Mouse (Mus musculus) brain, embryonic 14.5 days (tissue): ENCODE data around the gene Arl13a.

Source experiments
- CTCF ChIP-seq: fragments of 200-500 bp; IDR thresholded peaks from 2 replicates; pipeline ENCODE4 v1.5.1; 2012; ENCODE audit warnings: inconsistent platforms, mild to moderate bottlenecking, moderate library complexity, borderline replicate concordance; ENCODE audit not compliant: insufficient read depth, insufficient read length; ENCODE audit errors: extremely low read depth
- POLR2A ChIP-seq: fragments of 200-500 bp; IDR thresholded peaks from 2 replicates; pipeline ENCODE4 v1.6.1; 2012; ENCODE audit warnings: mild to moderate bottlenecking, inconsistent platforms, borderline replicate concordance; ENCODE audit not compliant: poor library complexity, insufficient read depth, insufficient read length, severe bottlenecking; ENCODE audit errors: extremely low read depth

DNA sequence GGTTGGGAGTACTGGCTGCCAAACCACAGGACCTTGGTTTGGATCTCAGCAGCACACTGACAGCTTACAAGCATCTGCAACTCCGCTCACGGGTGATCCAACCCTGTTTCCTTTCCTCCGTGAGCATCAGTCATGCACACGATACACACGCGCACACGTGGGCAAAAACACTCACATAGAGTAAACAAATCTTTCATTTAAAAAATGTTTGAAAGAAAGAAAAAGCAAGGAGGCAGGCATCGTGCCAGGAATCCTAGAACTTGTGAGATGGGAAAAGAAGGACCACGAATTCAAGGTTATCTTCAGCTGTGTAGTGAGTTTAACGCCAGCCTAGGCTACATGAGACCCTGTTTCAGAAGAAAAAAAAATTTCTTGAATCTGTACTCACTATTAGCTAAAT is 58.6 kb downstream of the Arl13a start:
- TF ChIP-seq POLR2A: no peak
- no peak for TF ChIP-seq CTCF
